Mouse (Mus musculus) bone marrow, adult 2 months (tissue): Measurements from ENCODE around the gene Mt1.

Experiments
- CTCF ChIP-seq: fragments of 200-500 bp; IDR thresholded peaks from 2 replicates; pipeline ENCODE4 v1.5.1; 2011; ENCODE audit warnings: low read length, control low read depth; ENCODE audit not compliant: control insufficient read depth, insufficient read depth
- POLR2A ChIP-seq: fragments of 200-500 bp; IDR thresholded peaks from 2 replicates; pipeline ENCODE4 v1.6.1; 2011; ENCODE audit warnings: low read depth, mild to moderate bottlenecking, control low read depth, low read length, borderline replicate concordance; ENCODE audit not compliant: control insufficient read depth

GRCm38 (mm10) chr8:94140266-94140795 is 38.6 kb upstream of the Mt1 start:
- TF ChIP-seq CTCF (no peak), POLR2A (no peak)
